Mouse (Mus musculus) liver, adult 2 months (tissue): ENCODE measurements around the gene Tgfbr2. TPM values are rescaled to one million over a fixed set of nuclear protein-coding genes. Genes with fewer than 3 reads are reported as not detected.

Source experiments
- DNase-seq: peaks from one replicate; pipeline ENCODE4 v3.0.0-alpha.2; 2011; ENCODE audit warnings: low read depth, low spot score; ENCODE audit errors: extremely low read depth
- H3K27ac ChIP-seq: fragments of 200-500 bp; replicated peaks from 2 replicates; pipeline ENCODE4 v1.5.1; 2012; ENCODE audit warnings: low read depth, mild to moderate bottlenecking, control low read depth, inconsistent platforms, low read length; ENCODE audit not compliant: insufficient read depth
- H3K27me3 ChIP-seq: fragments of 200-500 bp; 2 replicates; pipeline ENCODE4 v1.6.1; 2012; ENCODE audit warnings: mild to moderate bottlenecking, moderate library complexity, low read length, inconsistent platforms; ENCODE audit not compliant: control insufficient read depth, insufficient read depth
- H3K36me3 ChIP-seq: fragments of 200-500 bp; 2 replicates; pipeline ENCODE4 v1.6.1; 2012; ENCODE audit warnings: low read length, inconsistent platforms; ENCODE audit not compliant: control insufficient read depth, insufficient read depth
- H3K4me1 ChIP-seq: fragments of 200-500 bp; 2 replicates; pipeline ENCODE4 v1.6.1; 2011; ENCODE audit warnings: low read length; ENCODE audit not compliant: control insufficient read depth, insufficient read depth
- H3K4me3 ChIP-seq: fragments of 200-500 bp; 2 replicates; pipeline ENCODE4 v1.5.1; 2011; ENCODE audit warnings: low read depth, mild to moderate bottlenecking, control low read depth, low read length, moderate library complexity; ENCODE audit not compliant: insufficient read depth
- H3K79me2 ChIP-seq: fragments of 200-500 bp; 2 replicates; pipeline ENCODE4 v1.6.1; 2012; ENCODE audit warnings: inconsistent platforms, mild to moderate bottlenecking, low read length, moderate library complexity; ENCODE audit not compliant: control insufficient read depth, insufficient read depth
- H3K9ac ChIP-seq: fragments of 200-500 bp; 2 replicates; pipeline ENCODE4 v1.6.1; 2012; ENCODE audit warnings: low read depth, mild to moderate bottlenecking, control low read depth, inconsistent platforms, low read length
- CTCF ChIP-seq: fragments of 200-500 bp; IDR thresholded peaks from 2 replicates; pipeline ENCODE4 v1.5.1; 2011; ENCODE audit warnings: low read depth, low read length, control low read depth
- POLR2A ChIP-seq: fragments of 200-500 bp; IDR thresholded peaks from 2 replicates; pipeline ENCODE4 v1.6.1; 2011; ENCODE audit warnings: low read length, control low read depth; ENCODE audit not compliant: insufficient read depth; ENCODE audit errors: extremely low read depth
- WGBS: fragments of 180-500 bp; shearing (Covaris S2); methylation state at CpG from one replicate; pipeline ENCODE4 v1.1.7; 2018; 5-methylcytosine and 5-hydroxymethylcytosine counted together
- polyA plus RNA-seq: library from polyadenylated mRNA; depleted of rRNA; stranded (reverse); fragments of >200 nt; gene quantifications from 2 replicates; pipeline ENCODE4 v1.2.3, GENCODE M21; 2012
- total RNA-seq: library from RNA; depleted of rRNA; stranded (reverse); fragments of >200 nt; gene quantifications from 2 replicates; pipeline ENCODE4 v1.2.3, GENCODE M21; 2014

Gene Tgfbr2
- total and polyA plus RNA-seq, 2 experiments: 8.2 to 8.3 TPM

DNA sequence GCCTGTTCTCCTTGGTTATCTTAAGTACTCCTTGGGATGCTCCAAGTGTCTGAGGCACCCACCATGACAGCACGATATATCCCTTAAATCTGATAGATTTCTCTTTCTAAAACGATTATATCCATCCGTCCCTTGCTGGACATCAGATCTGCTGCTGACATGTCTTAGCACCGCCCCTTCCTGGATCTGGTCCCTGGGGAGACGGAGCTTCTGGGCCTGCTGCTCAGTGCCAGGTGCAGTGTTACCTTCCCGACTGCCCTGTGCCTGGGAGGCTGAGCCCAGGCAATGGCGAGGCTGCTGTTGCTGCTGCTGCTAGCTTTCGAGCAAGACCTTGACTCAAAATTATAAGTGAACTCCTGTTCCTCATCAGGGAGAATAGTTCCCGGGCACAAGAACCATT is 75.1 kb downstream of the Tgfbr2 start:
- 82% methylated on average over 9 of the region's 9 CpGs for WGBS
- no peak for DNase-seq
- Histone ChIP-seq H3K79me2 (no peaks in the 10 kb centered on the region), H3K4me3 (no peak overlapping the region), H3K4me1 (peaks cover 9% of the 10 kb centered on the region; the same call in 1 of the 2 replicates), H3K27me3 (no peaks in the 10 kb centered on the region), H3K36me3 (peaks cover 23% of the 10 kb centered on the region), H3K9ac (no peak overlapping the region), H3K27ac (no peak overlapping the region)
- no peak for TF ChIP-seq CTCF
- no peak for TF ChIP-seq POLR2A

DNA sequence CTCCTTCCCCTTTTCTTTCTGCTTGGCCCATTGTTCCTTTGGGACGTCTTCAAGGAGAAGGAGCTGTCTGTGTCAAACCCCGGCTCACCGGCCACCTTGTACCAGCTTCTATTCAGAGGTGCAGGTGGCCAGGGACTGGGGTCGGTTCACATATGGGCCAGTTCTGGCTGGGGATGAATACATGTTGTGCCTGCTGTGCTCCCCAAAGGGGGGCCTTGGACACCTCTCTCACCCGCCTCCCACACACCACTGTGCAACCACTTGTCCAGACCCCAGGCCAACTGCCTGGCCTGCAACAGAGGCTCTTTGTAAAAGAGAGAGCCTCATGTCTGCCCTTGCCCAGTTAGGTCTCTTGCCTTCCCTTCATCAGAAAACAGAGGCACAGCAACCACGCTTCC is 75.6 kb downstream of the Tgfbr2 start:
- TF ChIP-seq CTCF: no peak
- TF ChIP-seq POLR2A: no peak
- no peak for DNase-seq
- peaks cover 9% of the 10 kb centered on the region; the same call in 1 of the 2 replicates for H3K4me1 ChIP-seq
- H3K27me3 ChIP-seq: no peaks in the 10 kb centered on the region
- H3K36me3 ChIP-seq: peaks cover 21% of the 10 kb centered on the region
- no peak overlapping the region for H3K9ac ChIP-seq
- no peak overlapping the region for H3K4me3 ChIP-seq
- H3K27ac ChIP-seq: no peak overlapping the region
- no peaks in the 10 kb centered on the region for H3K79me2 ChIP-seq
- 89% methylated on average over 6 of the region's 6 CpGs for WGBS

DNA sequence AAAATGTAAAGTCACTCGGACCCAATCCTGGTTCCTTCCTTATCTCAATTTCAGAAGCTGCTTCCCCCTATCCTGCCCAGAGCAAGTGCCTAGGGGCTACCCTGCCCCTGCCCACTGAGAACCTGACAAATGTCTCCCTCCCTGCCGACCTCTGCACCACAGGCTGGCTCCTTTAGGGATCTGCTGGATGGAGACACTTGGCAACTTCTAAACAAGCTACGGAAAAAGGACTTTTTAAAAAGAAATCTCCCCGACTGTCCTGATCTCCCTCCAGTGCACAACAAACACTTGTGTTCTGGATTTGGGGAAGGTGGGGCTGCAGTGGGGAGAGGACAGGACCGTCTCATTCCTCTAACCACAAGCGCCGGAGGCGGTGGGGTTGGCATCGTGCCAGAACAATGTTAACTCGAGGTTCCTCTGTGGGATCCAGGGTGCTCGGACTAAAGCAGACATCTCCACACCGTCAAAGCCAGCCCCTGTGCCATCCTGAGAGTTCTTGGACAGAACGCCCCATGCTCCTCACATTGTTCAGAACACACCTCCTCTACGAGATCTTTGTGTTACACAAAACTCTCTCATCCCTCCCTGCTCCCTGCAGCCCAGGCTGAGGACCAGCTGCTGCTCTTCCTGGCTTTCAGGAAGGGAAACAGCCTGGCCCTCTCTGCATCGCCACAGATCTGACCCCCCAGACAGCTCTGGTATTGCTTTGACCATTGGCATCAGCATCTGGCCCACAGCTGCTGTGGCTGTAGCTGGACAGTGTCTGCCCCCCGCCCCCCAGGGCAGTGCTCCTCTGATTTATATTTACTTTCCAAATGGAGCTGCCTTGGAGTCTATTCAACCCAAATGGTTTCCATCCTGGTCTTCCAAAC is 76.2 kb downstream of the Tgfbr2 start:
- WGBS: 81% methylated on average over 16 of the region's 16 CpGs
- no peak for TF ChIP-seq CTCF
- TF ChIP-seq POLR2A: no peak
- H3K36me3 ChIP-seq: peaks cover 19% of the 10 kb centered on the region
- no peaks in the 10 kb centered on the region for H3K79me2 ChIP-seq
- H3K4me1 ChIP-seq: peaks cover 9% of the 10 kb centered on the region; the same call in 1 of the 2 replicates
- H3K27ac ChIP-seq: no peak overlapping the region
- no peak overlapping the region for H3K9ac ChIP-seq
- no peaks in the 10 kb centered on the region for H3K27me3 ChIP-seq
- no peak overlapping the region for H3K4me3 ChIP-seq
- DNase-seq: no peak

DNA sequence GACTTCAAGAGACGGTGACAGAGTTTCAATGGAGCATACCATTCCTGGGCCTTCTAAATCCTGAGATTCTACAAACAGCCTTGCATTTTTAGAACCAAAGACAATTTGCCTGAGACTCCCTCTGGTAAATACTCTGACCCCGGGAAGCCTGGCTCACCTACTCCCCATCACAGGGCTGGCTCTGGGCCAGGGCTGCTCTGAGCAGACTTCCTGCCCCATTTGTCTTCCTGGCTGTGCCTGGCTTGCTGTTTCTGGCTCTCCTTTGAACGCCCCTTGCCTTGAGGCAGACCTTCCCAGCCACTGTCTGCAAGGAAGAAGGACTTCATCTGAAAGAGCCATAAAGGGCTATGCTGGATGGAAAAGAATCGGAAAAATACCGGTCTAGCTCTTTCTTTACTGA is 83.2 kb downstream of the Tgfbr2 start:
- WGBS: 51% methylated on average over 5 of the region's 5 CpGs
- no peaks in the 10 kb centered on the region for H3K27me3 ChIP-seq
- H3K27ac ChIP-seq: no peak overlapping the region
- no peaks in the 10 kb centered on the region for H3K79me2 ChIP-seq
- peaks cover 12% of the 10 kb centered on the region for H3K4me1 ChIP-seq
- no peak overlapping the region for H3K9ac ChIP-seq
- H3K36me3 ChIP-seq: peaks cover 5% of the 10 kb centered on the region; the same call in 1 of the 2 replicates
- peak; percentile 48 for DNase-seq
- no peak overlapping the region for H3K4me3 ChIP-seq
- TF ChIP-seq CTCF (no peak), POLR2A (no peak)

DNA sequence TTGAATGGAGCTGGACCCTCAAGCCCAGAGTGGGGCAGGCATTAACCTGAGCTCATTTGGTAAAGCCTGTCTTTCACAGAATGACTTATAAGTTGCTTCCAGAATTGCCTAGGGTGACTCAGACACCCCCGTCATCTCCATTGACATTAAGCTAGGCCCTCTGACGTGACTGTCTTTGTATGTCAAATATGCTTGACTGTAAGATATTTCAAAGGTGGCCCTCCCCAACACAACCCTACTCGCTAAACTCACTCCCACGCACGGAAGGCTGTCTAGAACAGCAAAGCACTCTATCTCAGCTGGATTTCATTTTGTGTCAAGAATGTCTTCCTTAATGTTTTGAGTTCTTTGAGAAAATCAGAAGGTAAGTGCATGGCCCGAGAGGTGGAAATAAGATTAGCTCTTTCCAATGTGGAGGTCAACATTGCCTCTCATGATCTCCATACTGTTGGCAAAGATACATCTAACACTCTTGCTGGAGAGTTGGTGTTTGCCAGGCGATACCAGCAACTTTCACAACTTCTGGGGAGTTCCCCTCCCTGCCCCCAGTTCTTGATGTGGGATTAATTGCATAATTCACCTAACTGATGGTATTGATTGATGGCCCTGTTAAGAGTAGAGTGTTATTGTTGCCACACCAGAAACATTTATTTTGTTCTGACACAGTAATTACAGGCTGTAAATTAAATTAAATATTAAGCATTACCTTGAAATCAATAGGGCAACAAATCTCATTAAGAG is 83.9 kb downstream of the Tgfbr2 start:
- H3K4me3 ChIP-seq: no peak overlapping the region
- 77% methylated on average over 7 of the region's 7 CpGs for WGBS

More for the DNA sequence above, 83.9 kb downstream of the Tgfbr2 start:
- Histone ChIP-seq H3K36me3 (peaks cover 5% of the 10 kb centered on the region; the same call in 1 of the 2 replicates), H3K27ac (no peak overlapping the region), H3K4me1 (peaks cover 11% of the 10 kb centered on the region), H3K9ac (no peak overlapping the region), H3K79me2 (no peaks in the 10 kb centered on the region), H3K27me3 (no peaks in the 10 kb centered on the region)
- DNase-seq: peak; percentile 87
- TF ChIP-seq CTCF: no peak
